Mouse (Mus musculus) neural tube, embryonic 12.5 days (tissue): ENCODE measurements around the gene Dpt. TPM values are rescaled to one million over a fixed set of nuclear protein-coding genes. Genes with fewer than 3 reads are reported as not detected.
"Not testable (repeated sequence)": the region's sequence is repeated elsewhere in the genome, so short reads cannot be mapped to it uniquely, and the experiment has no call there.

Experiments
- ATAC-seq: fragments of 200-750 bp; cut with Nextera tagmentation; 2 replicates; pipeline ENCODE4 v1.8.0; 2017; ENCODE audit warnings: low read depth, mild to moderate bottlenecking, moderate TSS enrichment, moderate library complexity; ENCODE audit not compliant: low FRiP score
- H3K27ac ChIP-seq: fragments of 300-500 bp; sonication (generic); 2 replicates; pipeline ENCODE4 v1.5.1; 2016
- H3K27me3 ChIP-seq: fragments of 300-500 bp; sonication (generic); replicated peaks from 2 replicates; pipeline ENCODE4 v1.6.1; 2016; ENCODE audit warnings: mild to moderate bottlenecking
- H3K36me3 ChIP-seq: fragments of 300-500 bp; sonication (generic); 2 replicates; pipeline ENCODE4 v1.6.1; 2016; ENCODE audit warnings: mild to moderate bottlenecking
- H3K4me1 ChIP-seq: fragments of 300-500 bp; sonication (generic); 2 replicates; pipeline ENCODE4 v1.6.1; 2016
- H3K4me2 ChIP-seq: fragments of 300-500 bp; sonication (generic); replicated peaks from 2 replicates; pipeline ENCODE4 v1.6.1; 2016; ENCODE audit warnings: mild to moderate bottlenecking
- H3K4me3 ChIP-seq: fragments of 300-500 bp; sonication (generic); 2 replicates; pipeline ENCODE4 v1.5.1; 2016
- H3K9ac ChIP-seq: fragments of 300-500 bp; sonication (generic); 2 replicates; pipeline ENCODE4 v1.6.1; 2016; ENCODE audit warnings: mild to moderate bottlenecking
- H3K9me3 ChIP-seq: fragments of 300-500 bp; sonication (generic); 2 replicates; pipeline ENCODE4 v1.6.1; 2016; ENCODE audit warnings: mild to moderate bottlenecking
- WGBS: fragments of 180-500 bp; shearing (Covaris S2); methylation state at CpG from one replicate; pipeline ENCODE4 v1.1.7; 2016; 5-methylcytosine and 5-hydroxymethylcytosine counted together
- polyA plus RNA-seq: library from polyadenylated mRNA; unstranded; fragments of >200 nt; fragmentation: Nextera tagmentation; extraction: Ambion mirVana; gene quantifications from 2 replicates; pipeline ENCODE4 v1.2.1, GENCODE M21; 2016

Gene Dpt
- polyA plus RNA-seq, result 0.29 and 0.56 TPM in 2 replicates

- no peaks in the 10 kb centered on the region for H3K36me3 ChIP-seq
- no peaks in the 10 kb centered on the region for H3K9me3 ChIP-seq
- WGBS, result 81% methylated on average over 8 of the region's 8 CpGs
- H3K4me3 ChIP-seq, result no peak within 1 kb of the TSS
- no peak for ATAC-seq
- H3K4me2 ChIP-seq, result no peak within 1 kb of the TSS
- H3K27ac ChIP-seq, result no peak within 1 kb of the TSS
- H3K4me1 ChIP-seq, result 0 out of 2 replicates have a peak, but pooled peaks cover 3% of the 10 kb centered on the region
- no peak within 1 kb of the TSS for H3K9ac ChIP-seq
- H3K27me3 ChIP-seq, result no peaks in the 10 kb centered on the region
Observed at GRCm38 (mm10) chr1:164796471-164796870, at the start of gene Dpt. Gene Dpt (plus strand): TSS chr1:164796644.

GRCm38 (mm10) chr1:164753736-164754135 lies 42.7 kb upstream of the Dpt start:
- H3K27ac ChIP-seq, result no peak overlapping the region
- ATAC-seq, result no peak
- H3K4me2 ChIP-seq, result no peak overlapping the region
- H3K36me3 ChIP-seq, result no peaks in the 10 kb centered on the region
- 94% methylated on average over 4 of the region's 4 CpGs for WGBS
- no peaks in the 10 kb centered on the region for H3K4me1 ChIP-seq
- no peaks in the 10 kb centered on the region for H3K27me3 ChIP-seq
- H3K9me3 ChIP-seq, result no peaks in the 10 kb centered on the region
- H3K9ac ChIP-seq, result no peak overlapping the region
- H3K4me3 ChIP-seq, result no peak overlapping the region

- WGBS, result 86% methylated on average over 3 of the region's 3 CpGs
- ATAC-seq, result no peak
Observed at GRCm38 (mm10) chr1:164755671-164756070, 40.8 kb upstream of the Dpt start.

GRCm38 (mm10) chr1:164756951-164757350 lies 39.5 kb upstream of the Dpt start:
- H3K27me3 ChIP-seq, result no peaks in the 10 kb centered on the region
- ATAC-seq, result no peak
- no peak overlapping the region for H3K27ac ChIP-seq
- WGBS, result 80% methylated on average over 2 of the region's 2 CpGs
- no peaks in the 10 kb centered on the region for H3K36me3 ChIP-seq
- no peaks in the 10 kb centered on the region for H3K4me1 ChIP-seq
- no peak overlapping the region for H3K4me2 ChIP-seq
- H3K9ac ChIP-seq, result no peak overlapping the region
- H3K4me3 ChIP-seq, result no peak overlapping the region
- no peaks in the 10 kb centered on the region for H3K9me3 ChIP-seq

More at GRCm38 (mm10) chr1:164755671-164756070, 40.8 kb upstream of the Dpt start:
- no peaks in the 10 kb centered on the region for H3K9me3 ChIP-seq
- H3K27me3 ChIP-seq, result no peaks in the 10 kb centered on the region
- no peaks in the 10 kb centered on the region for H3K4me1 ChIP-seq
- no peak overlapping the region for H3K4me3 ChIP-seq
- no peak overlapping the region for H3K27ac ChIP-seq
- H3K4me2 ChIP-seq, result no peak overlapping the region
- H3K9ac ChIP-seq, result no peak overlapping the region
- H3K36me3 ChIP-seq, result no peaks in the 10 kb centered on the region

- H3K4me2 ChIP-seq, result no peak overlapping the region
- H3K4me3 ChIP-seq, result no peak overlapping the region
- no peak for ATAC-seq
- no peaks in the 10 kb centered on the region for H3K27me3 ChIP-seq
- H3K9me3 ChIP-seq, result no peaks in the 10 kb centered on the region
- H3K9ac ChIP-seq, result no peak overlapping the region
- 78% methylated on average over 2 of the region's 2 CpGs for WGBS
- H3K27ac ChIP-seq, result no peak overlapping the region
- H3K4me1 ChIP-seq, result no peaks in the 10 kb centered on the region
- no peaks in the 10 kb centered on the region for H3K36me3 ChIP-seq
Observed at GRCm38 (mm10) chr1:164758401-164758800, 38.0 kb upstream of the Dpt start.

GRCm38 (mm10) chr1:164762276-164762675 lies 34.2 kb upstream of the Dpt start:
- Histone ChIP-seq H3K27me3 (no peaks in the 10 kb centered on the region), H3K36me3 (no peaks in the 10 kb centered on the region), H3K9ac (no peak overlapping the region), H3K4me3 (no peak overlapping the region), H3K4me1 (no peaks in the 10 kb centered on the region), H3K27ac (no peak overlapping the region), H3K9me3 (no peaks in the 10 kb centered on the region), H3K4me2 (no peak overlapping the region)
- WGBS, result 58% methylated on average over 2 of the region's 2 CpGs
- ATAC-seq, result no peak

GRCm38 (mm10) chr1:164766646-164767045 lies 29.8 kb upstream of the Dpt start:
- ATAC-seq, result no peak
- Histone ChIP-seq H3K27me3 (no peaks in the 10 kb centered on the region), H3K4me3 (no peak overlapping the region), H3K9me3 (no peaks in the 10 kb centered on the region), H3K36me3 (no peaks in the 10 kb centered on the region), H3K27ac (no peak overlapping the region), H3K4me2 (no peak overlapping the region), H3K4me1 (no peaks in the 10 kb centered on the region), H3K9ac (no peak overlapping the region)
- WGBS, result 83% methylated on average over 3 of the region's 3 CpGs

- no peaks in the 10 kb centered on the region for H3K36me3 ChIP-seq
- no peaks in the 10 kb centered on the region for H3K9me3 ChIP-seq
- no peaks in the 10 kb centered on the region for H3K27me3 ChIP-seq
- no peaks in the 10 kb centered on the region for H3K4me1 ChIP-seq
- no peak overlapping the region for H3K27ac ChIP-seq
- no peak overlapping the region for H3K4me3 ChIP-seq
- H3K9ac ChIP-seq, result no peak overlapping the region
- ATAC-seq, result no peak
- H3K4me2 ChIP-seq, result no peak overlapping the region
- 91% methylated on average over 7 of the region's 7 CpGs for WGBS
Observed at GRCm38 (mm10) chr1:164770611-164771010, 25.8 kb upstream of the Dpt start.

GRCm38 (mm10) chr1:164780851-164781510 lies 15.5 kb upstream of the Dpt start:
- Histone ChIP-seq H3K9ac (no peak overlapping the region), H3K4me1 (no peaks in the 10 kb centered on the region), H3K4me3 (no peak overlapping the region), H3K36me3 (no peaks in the 10 kb centered on the region), H3K27ac (no peak overlapping the region), H3K9me3 (no peaks in the 10 kb centered on the region), H3K27me3 (no peaks in the 10 kb centered on the region), H3K4me2 (no peak overlapping the region)
- WGBS, result 61% methylated on average over 7 of the region's 7 CpGs
- ATAC-seq, result no peak

- Histone ChIP-seq H3K4me1 (no peaks in the 10 kb centered on the region), H3K27ac (no peak overlapping the region), H3K36me3 (no peaks in the 10 kb centered on the region), H3K27me3 (no peaks in the 10 kb centered on the region), H3K4me2 (no peak overlapping the region), H3K9ac (no peak overlapping the region), H3K9me3 (no peaks in the 10 kb centered on the region), H3K4me3 (no peak overlapping the region)
- WGBS, result 92% methylated on average over 5 of the region's 5 CpGs
- ATAC-seq, result no peak
Observed at GRCm38 (mm10) chr1:164786165-164786564, 10.3 kb upstream of the Dpt start.

GRCm38 (mm10) chr1:164787771-164788170 lies 8.7 kb upstream of the Dpt start:
- no peak for ATAC-seq
- no peak overlapping the region for H3K4me2 ChIP-seq
- H3K9ac ChIP-seq, result no peak overlapping the region
- WGBS, result 80% methylated on average over 7 of the region's 7 CpGs
- H3K27ac ChIP-seq, result no peak overlapping the region
- no peaks in the 10 kb centered on the region for H3K27me3 ChIP-seq
- H3K4me1 ChIP-seq, result no peaks in the 10 kb centered on the region
- no peak overlapping the region for H3K4me3 ChIP-seq
- H3K9me3 ChIP-seq, result no peaks in the 10 kb centered on the region
- H3K36me3 ChIP-seq, result no peaks in the 10 kb centered on the region

- no peak for ATAC-seq
- Histone ChIP-seq H3K9me3 (no peaks in the 10 kb centered on the region), H3K4me1 (no peaks in the 10 kb centered on the region), H3K4me2 (no peak overlapping the region), H3K4me3 (no peak overlapping the region), H3K27me3 (no peaks in the 10 kb centered on the region), H3K27ac (no peak overlapping the region), H3K9ac (no peak overlapping the region), H3K36me3 (no peaks in the 10 kb centered on the region)
- 91% methylated on average over 7 of the region's 7 CpGs for WGBS
Observed at GRCm38 (mm10) chr1:164788292-164788691, 8.2 kb upstream of the Dpt start.

GRCm38 (mm10) chr1:164790296-164790695 lies 6.1 kb upstream of the Dpt start:
- WGBS, result 94% methylated on average over 12 of the region's 12 CpGs
- not testable (repeated sequence) for H3K4me2 ChIP-seq, H3K4me3 ChIP-seq, H3K4me1 ChIP-seq, H3K9ac ChIP-seq, H3K9me3 ChIP-seq, H3K27ac ChIP-seq, H3K36me3 ChIP-seq, ATAC-seq, H3K27me3 ChIP-seq
